Mouse (Mus musculus) inflammation-experienced regulatory T-cells, adult 16 weeks (primary cell): ENCODE results near the gene Plce1. TPM values are rescaled to one million over a fixed set of nuclear protein-coding genes. Genes with fewer than 3 reads are reported as not detected.

Experiments
- polyA plus RNA-seq: library from polyadenylated mRNA; unstranded; fragments of 100-300 nt; shearing (Covaris generic); gene quantifications from one replicate; pipeline ENCODE4 v1.2.1, GENCODE M21; 2017

The Plce1 gene
- 0.06 TPM for polyA plus RNA-seq

DNA sequence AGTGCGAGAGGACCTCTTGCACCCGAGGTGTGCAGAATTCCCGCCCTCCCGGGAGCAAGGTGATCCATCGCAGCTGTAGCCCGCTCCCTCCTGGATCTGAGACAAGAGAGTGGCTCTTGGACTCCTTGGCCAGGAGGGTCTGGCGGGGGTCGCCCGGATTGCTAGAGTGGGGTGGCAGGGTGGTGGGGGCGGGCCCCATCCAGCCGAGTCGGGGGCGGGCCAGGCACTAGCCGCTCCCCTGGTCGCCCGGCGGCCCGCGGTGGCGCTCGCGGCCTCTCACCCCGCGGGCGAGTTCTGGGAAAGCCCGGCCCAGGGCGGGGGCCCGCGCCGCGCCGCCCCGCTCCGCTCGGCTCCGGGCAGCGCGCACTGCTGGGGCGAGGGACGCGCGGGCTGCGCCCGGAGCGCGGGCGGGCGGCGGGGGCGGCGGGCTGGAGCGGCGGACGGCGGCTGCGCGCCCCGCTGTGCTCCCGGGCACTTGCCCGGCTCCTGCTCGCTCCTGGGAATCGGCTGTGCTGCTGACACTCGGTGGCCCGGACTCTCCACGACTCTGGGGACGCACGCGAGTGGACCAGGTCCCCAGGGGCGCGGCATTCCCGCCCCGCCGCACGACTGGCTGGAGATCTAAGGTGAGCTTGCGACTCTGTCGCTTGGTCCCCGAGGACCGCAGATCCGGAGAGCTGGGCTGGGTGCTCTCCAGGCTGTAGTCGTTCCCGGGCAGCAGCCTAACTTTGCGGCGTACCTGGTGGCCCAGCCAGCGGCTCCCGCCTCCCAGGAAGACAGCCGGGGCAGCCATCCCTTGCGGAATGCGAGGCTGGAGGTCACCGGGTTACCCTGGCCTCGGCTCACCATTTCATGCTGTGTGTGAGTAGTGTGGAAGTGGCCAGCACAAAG, at the start of gene Plce1:
Gene Plce1 (plus strand): TSS at position 379 of the 891 bp plus-strand sequence.

DNA sequence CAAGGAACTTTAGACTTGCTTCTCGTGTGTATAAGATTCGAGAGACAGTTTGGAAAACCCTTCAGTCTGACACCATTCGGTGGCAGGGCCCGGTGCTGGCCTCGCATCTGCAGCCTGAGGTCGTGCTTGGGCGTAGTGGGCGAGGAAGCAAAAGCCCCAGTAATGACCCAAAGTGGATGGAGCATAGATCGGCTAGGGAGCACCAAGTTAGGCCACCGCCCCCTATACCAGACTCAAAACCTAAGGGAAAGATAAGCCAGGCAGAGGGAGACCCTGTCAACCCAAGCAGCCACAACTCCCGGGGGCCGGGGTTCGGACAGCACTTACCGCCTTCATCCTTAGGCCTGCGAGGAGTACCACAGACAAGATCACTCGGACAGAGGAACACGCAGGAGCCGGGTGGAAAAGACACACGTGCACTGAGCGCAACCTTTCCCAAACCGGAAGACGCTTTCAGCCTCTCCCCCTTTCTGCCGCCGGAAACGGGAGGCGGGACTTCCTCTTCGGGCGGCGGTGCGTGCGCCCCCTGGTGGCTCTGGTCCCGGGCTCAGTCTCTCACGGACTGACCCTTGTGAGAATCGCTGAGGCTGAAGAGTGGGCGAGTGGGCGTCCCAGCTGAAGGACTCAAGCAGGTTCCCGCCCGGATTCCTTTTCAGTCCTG, 338.0 kb downstream of the Plce1 start, which contains the start of gene Noc3l:
Gene Noc3l (minus strand): TSS at position 472 of the 661 bp plus-strand sequence.

Other genes starting within 250 kb of the Plce1 start
- gene Lgi1, start 216.6 kb upstream of the Plce1 start, polyA plus RNA-seq: 0.13 TPM
- 3.4 TPM for gene Slc35g1, start 85.1 kb upstream of the Plce1 start, polyA plus RNA-seq